Mouse (Mus musculus): ENCODE measurements around the gene Spem1. TPM values are rescaled to one million over a fixed set of nuclear protein-coding genes. Genes with fewer than 3 reads are reported as not detected.
A peak's percentile ranks its signal among the peaks of the same experiment; 100 is the strongest.
"Not testable (repeated sequence)": the region's sequence is repeated elsewhere in the genome, so short reads cannot be mapped to it uniquely, and the experiment has no call there.

The Spem1 gene
- total RNA-seq (2021): under 1 TPM; 0.34 to 0.44 TPM
- long read RNA-seq, experiment 1: 0 reads
- long read RNA-seq, experiment 2: 0 reads

- no peak within 1 kb of the TSS for H3K27ac ChIP-seq
- H3K4me3 ChIP-seq: no peak within 1 kb of the TSS
- no peak for DNase-seq (ENCODE audit: extremely low spot score in 1 of 2, low spot score in 2 of 2)
- no peak for TF ChIP-seq CTCF (IDR thresholded peaks at IDR 0.05)
- intact Hi-C loops (cut with DNase I): no loop called here
Measured at GRCm38 (mm10) chr11:69822080-69822479, at the start of gene Spem1. TSS of gene Spem1 (minus strand) at chr11:69822180.

GRCm38 (mm10) chr11:69870289-69871069, 48.5 kb upstream of the Spem1 start:
- H3K4me3 ChIP-seq: no peak overlapping the region
- DNase-seq (ENCODE audit: extremely low spot score in 1 of 2, low spot score in 2 of 2): no peak
- intact Hi-C loops (cut with DNase I): no loop called here

GRCm38 (mm10) chr11:69867335-69867734, 45.4 kb upstream of the Spem1 start:
- intact Hi-C loops (cut with DNase I): no loop called here
- no peak for TF ChIP-seq CTCF (IDR thresholded peaks at IDR 0.05)
- DNase-seq (ENCODE audit: extremely low spot score in 1 of 2, low spot score in 2 of 2): no peak

More at GRCm38 (mm10) chr11:69870289-69871069, 48.5 kb upstream of the Spem1 start:
- TF ChIP-seq CTCF (IDR thresholded peaks at IDR 0.05): no peak
- no peak overlapping the region for H3K27ac ChIP-seq

GRCm38 (mm10) chr11:69865561-69865960, 43.6 kb upstream of the Spem1 start:
- DNase-seq (ENCODE audit: extremely low spot score in 1 of 2, low spot score in 2 of 2): no peak
- TF ChIP-seq CTCF (IDR thresholded peaks at IDR 0.05): no peak
- no peak overlapping the region for H3K27ac ChIP-seq
- H3K4me3 ChIP-seq: no peak overlapping the region
- intact Hi-C loops (cut with DNase I): no loop called here

More at GRCm38 (mm10) chr11:69867335-69867734, 45.4 kb upstream of the Spem1 start:
- Histone ChIP-seq H3K27ac (no peak overlapping the region), H3K4me3 (no peak overlapping the region)

- Histone ChIP-seq H3K27ac (no peak overlapping the region), H3K4me3 (no peak overlapping the region)
- DNase-seq (ENCODE audit: extremely low spot score in 1 of 2, low spot score in 2 of 2): no peak
- no peak for TF ChIP-seq CTCF (IDR thresholded peaks at IDR 0.05)
- intact Hi-C loops (cut with DNase I): loop anchor here (5.0 kb wide), 1 partner anchor 52 kb away; no protein-coding TSS in a partner anchor
Measured at GRCm38 (mm10) chr11:69864138-69864860, 42.3 kb upstream of the Spem1 start.

- H3K4me3 ChIP-seq; DNase-seq (ENCODE audit: extremely low spot score in 1 of 2, low spot score in 2 of 2); H3K27ac ChIP-seq: not testable (repeated sequence)
- intact Hi-C loops (cut with DNase I): loop anchor here (5.0 kb wide), 1 partner anchor 51 kb away; no protein-coding TSS in a partner anchor
Measured at GRCm38 (mm10) chr11:69863729-69864128, 41.7 kb upstream of the Spem1 start.

DNA sequence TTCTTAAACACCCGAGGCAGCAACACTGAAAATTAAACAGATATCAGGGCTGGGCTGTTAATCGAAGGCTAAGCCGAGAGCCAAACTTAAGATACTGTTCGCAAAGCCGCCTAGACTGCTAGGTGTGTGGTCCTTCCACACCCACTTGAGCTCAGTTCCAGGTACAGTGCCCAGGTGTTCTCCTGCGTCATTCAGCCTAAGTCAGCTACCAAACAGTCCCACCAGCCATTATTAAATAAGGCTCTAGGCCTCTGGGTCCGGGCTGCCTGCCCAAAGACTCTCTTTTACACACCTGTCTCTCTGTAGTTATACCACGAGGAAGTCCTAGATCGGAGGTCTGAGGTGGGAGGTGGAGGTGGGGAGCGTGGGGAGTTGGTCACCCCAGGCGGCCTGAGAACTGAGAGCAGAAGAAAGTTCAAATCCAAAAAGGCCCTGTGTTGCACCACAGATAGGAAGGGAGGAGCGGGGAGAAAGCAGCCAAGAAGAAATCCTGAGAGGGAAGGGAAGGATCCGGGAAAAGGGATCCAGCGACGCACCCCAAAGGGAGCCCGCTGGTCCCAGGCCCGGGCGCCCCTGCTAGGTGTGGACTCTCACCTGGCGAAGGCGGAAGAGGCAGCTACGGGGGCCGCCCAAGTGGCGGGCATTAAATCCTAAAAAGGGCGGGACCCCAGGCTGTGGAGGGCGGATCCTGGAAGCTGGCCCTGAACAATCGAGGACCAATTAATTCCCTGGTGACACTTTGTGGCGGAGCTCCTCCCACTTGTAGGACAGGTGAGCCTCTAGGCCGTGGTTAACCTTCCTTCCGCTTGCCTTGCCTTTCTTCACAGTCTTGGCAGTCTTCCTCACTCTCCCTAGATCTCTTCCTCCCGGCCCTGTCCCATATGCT, 36.4 kb upstream of the Spem1 start, which contains the start of gene Tnk1:
Gene Tnk1 (minus strand): TSS at position 618 of the 886 bp plus-strand sequence.
- no peak for DNase-seq (ENCODE audit: extremely low spot score in 1 of 2, low spot score in 2 of 2)
- intact Hi-C loops (cut with DNase I): no loop called here
- TF ChIP-seq CTCF (IDR thresholded peaks at IDR 0.05): no peak
- no peak within 1 kb of the TSS for H3K27ac ChIP-seq
- H3K4me3 ChIP-seq: no peak within 1 kb of the TSS

- DNase-seq (ENCODE audit: extremely low spot score in 1 of 2, low spot score in 2 of 2): no peak
- TF ChIP-seq CTCF (IDR thresholded peaks at IDR 0.05): peak; percentile 46
- Histone ChIP-seq H3K27ac (no peak overlapping the region), H3K4me3 (no peak overlapping the region)
- intact Hi-C loops (cut with DNase I): no loop called here
Measured at GRCm38 (mm10) chr11:69855347-69855746, 33.4 kb upstream of the Spem1 start.

DNA sequence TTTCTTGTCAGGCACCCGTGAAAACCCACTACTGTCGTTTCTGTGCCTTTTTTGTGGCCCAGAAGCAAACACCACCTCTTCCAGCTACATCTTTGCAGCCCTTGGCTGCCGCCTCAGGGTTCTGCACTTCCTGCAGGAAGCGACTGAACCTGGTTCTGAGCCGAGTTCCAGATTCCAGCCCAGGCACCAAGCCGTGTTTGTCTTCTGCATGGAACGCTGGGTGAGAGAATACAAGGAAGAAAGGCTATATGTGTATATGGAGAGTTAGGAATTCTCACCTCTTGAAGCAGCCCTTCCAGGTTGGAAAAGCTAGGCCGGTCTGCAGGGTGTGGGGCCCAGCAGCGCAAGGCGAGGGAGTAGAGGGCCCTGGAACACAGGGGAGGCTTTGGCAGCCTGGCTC, 32.7 kb upstream of the Spem1 start:
- DNase-seq (ENCODE audit: extremely low spot score in 1 of 2, low spot score in 2 of 2): no peak
- intact Hi-C loops (cut with DNase I): no loop called here
- no peak for TF ChIP-seq CTCF (IDR thresholded peaks at IDR 0.05)
- Histone ChIP-seq H3K27ac (no peak overlapping the region), H3K4me3 (no peak overlapping the region)

DNA sequence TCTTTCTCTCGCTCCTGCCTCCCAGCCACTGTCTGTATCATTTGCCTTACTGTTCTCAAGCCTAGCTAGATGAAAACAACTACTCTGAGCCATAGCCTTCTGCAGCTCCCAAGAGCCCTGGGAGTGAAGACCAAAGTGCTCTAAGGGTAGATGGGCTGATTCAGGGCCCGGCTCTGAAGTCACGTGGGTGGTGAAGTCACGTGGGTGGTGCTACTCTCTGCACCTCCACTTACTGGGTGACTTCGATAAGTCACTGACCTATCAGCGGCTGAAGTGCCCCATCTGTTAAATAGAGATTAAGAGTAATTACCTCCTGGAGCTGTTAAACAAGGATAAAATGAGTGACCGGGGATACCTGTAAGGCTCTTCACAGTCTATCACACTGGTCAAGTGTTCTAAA, 32.0 kb upstream of the Spem1 start:
- Histone ChIP-seq H3K27ac (no peak overlapping the region), H3K4me3 (no peak overlapping the region)
- no peak for TF ChIP-seq CTCF (IDR thresholded peaks at IDR 0.05)
- intact Hi-C loops (cut with DNase I): no loop called here
- no peak for DNase-seq (ENCODE audit: extremely low spot score in 1 of 2, low spot score in 2 of 2)

- H3K27ac ChIP-seq: no peak overlapping the region
- DNase-seq (ENCODE audit: extremely low spot score in 1 of 2, low spot score in 2 of 2): no peak
- TF ChIP-seq CTCF (IDR thresholded peaks at IDR 0.05): no peak
- intact Hi-C loops (cut with DNase I): no loop called here
- H3K4me3 ChIP-seq: no peak overlapping the region
Measured at GRCm38 (mm10) chr11:69850754-69851153, 28.8 kb upstream of the Spem1 start.
